Mouse (Mus musculus): ENCODE measurements at regions not wholly inside any gene's neighbourhood (a gene's known extent, or its start where the extent isn't known, plus 50 kb on each side); places are given as distances from the start of the nearest gene placed in this dataset.

DNA sequence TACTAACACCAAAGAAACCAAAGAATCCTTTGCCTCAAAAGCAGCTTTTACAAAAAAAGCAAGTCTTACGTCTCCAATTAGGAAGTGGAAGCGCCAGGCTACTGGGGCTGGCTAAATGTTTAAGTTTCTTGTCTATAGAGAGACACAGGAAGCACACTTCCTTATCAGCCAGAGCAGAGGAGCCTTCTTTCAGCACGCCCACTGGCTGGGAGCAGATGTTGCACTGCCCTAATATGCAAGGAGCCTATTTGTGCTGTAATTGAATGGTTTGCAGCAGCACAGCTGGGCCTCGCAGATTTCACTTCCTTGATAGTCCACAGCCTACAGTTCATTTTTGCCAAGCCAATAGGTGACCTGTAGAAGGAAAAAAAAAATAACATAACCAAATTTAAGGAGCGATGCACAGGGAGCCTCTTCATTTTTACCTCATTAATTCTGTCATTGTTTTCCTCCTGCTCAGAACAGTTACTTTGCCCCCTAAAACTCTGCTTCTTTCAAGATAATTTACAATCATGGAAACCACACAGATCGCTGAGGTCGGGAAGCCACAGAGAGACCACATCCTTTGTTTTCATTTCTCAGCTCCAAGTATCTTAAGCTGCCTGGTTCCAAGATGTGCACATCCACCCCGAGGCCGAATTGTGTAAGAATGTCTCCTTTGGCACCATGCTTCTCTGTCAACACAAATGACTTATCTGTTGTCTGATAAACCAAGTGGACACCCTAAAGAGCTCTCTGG, 217.3 kb upstream of the P2ry1 start:
- TF ChIP-seq CTCF (IDR thresholded peaks at IDR 0.05; ENCODE audit: extremely low read depth, insufficient read depth, insufficient read length, insufficient replicate concordance) (no peak), POLR2A (IDR thresholded peaks at IDR 0.05; ENCODE audit: low read depth, low read length) (no peak)
